Mouse (Mus musculus): Measurements from ENCODE around the gene Olfr473.
"Not testable (repeated sequence)": the region's sequence is repeated elsewhere in the genome, so short reads cannot be mapped to it uniquely, and the experiment has no call there.

Gene Olfr473

DNA sequence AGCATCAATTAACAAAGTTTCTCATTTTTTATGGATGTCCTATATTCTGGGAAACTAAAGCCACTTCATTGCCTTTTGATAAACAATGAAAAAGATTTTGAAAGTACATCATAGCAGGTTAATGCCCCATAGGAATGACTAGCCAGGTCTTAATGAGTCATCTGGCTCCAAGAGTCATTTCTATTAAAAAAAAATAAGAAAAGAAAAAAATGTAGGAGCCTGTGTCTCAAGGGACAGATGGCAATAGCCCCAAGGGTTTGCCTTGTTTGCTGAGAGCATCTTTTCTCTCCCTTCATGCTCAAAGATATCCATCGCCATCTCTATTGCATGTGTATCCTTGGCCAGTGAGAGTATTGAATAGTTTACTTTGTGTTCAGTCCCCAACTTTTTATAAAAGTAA is at the start of gene Olfr473:
Gene Olfr473, plus strand, starts transcription at position 301 of the 400 bp plus-strand sequence.
- DNase-seq (ENCODE audit: low read depth, low spot score), result no peak

DNA sequence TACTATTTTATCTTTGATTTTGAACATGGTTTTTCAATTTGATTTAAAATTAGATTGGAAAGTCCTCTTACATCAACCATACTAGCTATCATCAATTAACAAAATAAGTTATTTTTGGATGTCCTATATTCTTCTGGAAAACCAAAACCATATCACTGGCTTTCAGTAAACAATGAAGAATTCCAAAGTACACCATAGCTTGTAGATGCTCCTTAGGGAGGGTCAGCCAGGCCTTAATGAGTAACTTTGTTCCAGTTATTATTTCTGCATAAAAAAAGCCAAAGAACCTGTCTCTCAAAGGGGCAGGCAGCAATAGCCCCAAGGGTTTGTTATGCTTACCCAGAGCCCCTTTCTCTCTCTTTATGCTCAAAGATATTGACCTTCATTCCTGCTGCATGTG is 32.6 kb upstream of the Olfr473 start, which contains the start of gene Olfr472:
Gene Olfr472, plus strand, starts transcription at position 301 of the 400 bp plus-strand sequence.
- no peak for DNase-seq (ENCODE audit: low read depth, low spot score)

DNA sequence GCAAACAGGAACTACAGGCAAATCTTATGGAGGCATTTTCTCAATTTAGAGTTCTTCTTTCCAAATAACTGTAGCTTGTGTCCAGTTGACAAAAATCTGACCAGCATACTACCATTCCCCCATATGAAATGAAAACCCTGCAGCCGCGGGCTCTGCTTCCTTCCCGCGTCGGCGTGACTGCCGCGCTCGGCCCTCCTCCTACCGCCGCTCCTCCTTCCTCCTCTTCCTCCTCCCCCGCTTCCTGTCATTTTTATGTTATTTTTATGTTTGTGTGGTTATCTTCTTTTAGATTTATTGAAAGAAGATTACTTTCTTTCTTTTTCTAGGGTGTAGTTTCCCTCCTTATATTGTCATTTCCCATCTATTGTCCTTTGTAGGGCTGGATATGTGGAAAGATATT is 22.3 kb downstream of the Olfr473 start:
- DNase-seq (ENCODE audit: low read depth, low spot score), result not testable (repeated sequence)

DNA sequence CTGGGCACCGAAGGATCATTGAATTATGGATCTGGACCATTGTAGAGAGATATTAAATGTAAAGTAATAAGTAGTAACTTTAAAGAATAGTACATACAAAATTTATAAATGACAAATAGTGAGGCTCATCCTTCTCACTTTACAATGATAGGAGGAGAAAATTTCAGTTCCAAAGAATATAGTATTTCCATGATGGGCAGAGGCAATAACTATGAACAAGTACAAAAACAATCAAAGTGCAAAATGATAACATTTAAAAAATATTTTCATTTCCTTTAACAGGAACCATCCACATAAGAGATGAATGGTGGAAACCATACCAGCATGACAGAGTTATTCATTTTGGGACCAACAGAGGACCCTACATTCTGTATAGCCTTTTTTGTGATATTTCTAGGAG is 24.1 kb downstream of the Olfr473 start, which contains the start of gene Olfr474:
Gene Olfr474, plus strand, starts transcription at position 301 of the 400 bp plus-strand sequence.
- no peak for DNase-seq (ENCODE audit: low read depth, low spot score)

DNA sequence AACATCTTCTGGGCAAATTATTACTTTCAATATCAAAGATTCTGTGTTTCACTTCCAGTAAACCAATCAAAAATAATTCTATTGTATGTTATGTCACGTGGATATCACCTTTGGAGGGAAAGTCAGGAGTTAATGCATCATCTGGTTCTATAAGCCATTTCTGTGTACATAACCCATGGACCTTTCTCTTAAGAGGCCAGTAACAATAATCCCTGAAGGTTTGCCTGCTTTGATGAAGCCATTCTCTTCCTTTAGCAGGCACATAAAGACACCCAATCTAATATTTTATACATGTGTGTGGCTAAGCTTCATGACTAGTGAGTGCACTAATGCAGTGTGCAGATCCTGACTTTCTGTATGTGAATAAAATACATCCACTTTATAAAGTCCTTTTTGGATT is 34.3 kb downstream of the Olfr473 start, which contains the start of gene Olfr476:
Gene Olfr476, plus strand, starts transcription at position 301 of the 400 bp plus-strand sequence.
- no peak for DNase-seq (ENCODE audit: low read depth, low spot score)
